Mouse (Mus musculus): ENCODE data around the gene BC005561. TPM values are rescaled to one million over a fixed set of nuclear protein-coding genes. Genes with fewer than 3 reads are reported as not detected.
A peak's percentile ranks its signal among the peaks of the same experiment; 100 is the strongest.
"Not testable (repeated sequence)": the region's sequence is repeated elsewhere in the genome, so short reads cannot be mapped to it uniquely, and the experiment has no call there.

The BC005561 gene
- total RNA-seq, 1 experiment from 2014 or later = 15.1 TPM

- no peak for ATAC-seq (replicated peaks in 1 of 2; ENCODE audit: insufficient read depth in 1 of 2, low FRiP score in 2 of 2, low TSS enrichment in 1 of 2, low read depth in 1 of 2, poor library complexity in 2 of 2, severe bottlenecking in 2 of 2)
These were observed 31.2 kb downstream of the BC005561 start for GRCm38 (mm10) chr5:104539331-104539730.

- not testable (repeated sequence) for ATAC-seq (replicated peaks in 1 of 2; ENCODE audit: insufficient read depth in 1 of 2, low FRiP score in 2 of 2, low TSS enrichment in 1 of 2, low read depth in 1 of 2, poor library complexity in 2 of 2, severe bottlenecking in 2 of 2)
These were observed 59.9 kb downstream of the BC005561 start for GRCm38 (mm10) chr5:104568079-104568478.

- no peak for ATAC-seq (replicated peaks in 1 of 2; ENCODE audit: insufficient read depth in 1 of 2, low FRiP score in 2 of 2, low TSS enrichment in 1 of 2, low read depth in 1 of 2, poor library complexity in 2 of 2, severe bottlenecking in 2 of 2)
These were observed 62.6 kb downstream of the BC005561 start for GRCm38 (mm10) chr5:104570766-104571165.

GRCm38 (mm10) chr5:104571282-104571921 lies 63.2 kb downstream of the BC005561 start:
- ATAC-seq (replicated peaks in 1 of 2; ENCODE audit: insufficient read depth in 1 of 2, low FRiP score in 2 of 2, low TSS enrichment in 1 of 2, low read depth in 1 of 2, poor library complexity in 2 of 2, severe bottlenecking in 2 of 2) = peak; percentile 100

Other genes starting within 250 kb of the BC005561 start
- 0.05 and 1.1 TPM in 2 replicates for gene Ibsp, start 209.2 kb upstream of the BC005561 start, total RNA-seq (2017)
- not detected in 2 replicates for gene Mepe, start 183.0 kb upstream of the BC005561 start, total RNA-seq (2017)
- gene Spp1, start 73.2 kb upstream of the BC005561 start, total RNA-seq (2017) = 8.1 and 10.8 TPM in 2 replicates
- 11.9 and 13.0 TPM in 2 replicates for gene Pkd2, start 48.9 kb upstream of the BC005561 start, total RNA-seq (2017)

Measured in hematopoietic stem cell, adult 5-6 weeks (primary cell).